Mouse (Mus musculus): Measurements from ENCODE around the gene Mcoln3.

Gene Mcoln3

GRCm38 (mm10) chr3:146134834-146135233 is 17.6 kb downstream of the Mcoln3 start:
- no peak for DNase-seq (ENCODE audit: low read depth, low spot score)

- DNase-seq (ENCODE audit: low read depth, low spot score) = no peak
Observed at GRCm38 (mm10) chr3:146135417-146135816, 18.2 kb downstream of the Mcoln3 start.

DNA sequence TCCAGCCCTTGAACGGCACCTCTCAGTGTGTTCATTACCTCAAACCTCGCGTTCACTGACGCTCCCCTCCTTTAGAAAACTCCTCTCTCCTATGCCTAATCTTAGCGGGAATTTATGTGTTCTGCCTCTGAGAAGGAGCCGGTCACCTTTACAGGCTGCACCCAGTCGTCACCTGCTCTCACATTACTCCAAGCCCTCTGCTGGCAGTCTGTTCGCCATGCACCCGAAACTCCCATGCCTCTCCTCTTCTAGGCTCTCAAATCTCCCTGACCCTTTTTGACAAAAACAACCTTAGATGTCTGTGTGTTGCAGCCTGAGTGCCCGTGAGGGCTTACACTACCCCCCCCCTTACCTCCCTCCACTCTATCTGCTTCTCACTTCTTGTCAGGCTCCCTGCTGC is 19.2 kb downstream of the Mcoln3 start:
- no peak for DNase-seq (ENCODE audit: low read depth, low spot score)

- no peak for DNase-seq (ENCODE audit: low read depth, low spot score)
Observed at GRCm38 (mm10) chr3:146140276-146140675, 23.0 kb downstream of the Mcoln3 start.

DNA sequence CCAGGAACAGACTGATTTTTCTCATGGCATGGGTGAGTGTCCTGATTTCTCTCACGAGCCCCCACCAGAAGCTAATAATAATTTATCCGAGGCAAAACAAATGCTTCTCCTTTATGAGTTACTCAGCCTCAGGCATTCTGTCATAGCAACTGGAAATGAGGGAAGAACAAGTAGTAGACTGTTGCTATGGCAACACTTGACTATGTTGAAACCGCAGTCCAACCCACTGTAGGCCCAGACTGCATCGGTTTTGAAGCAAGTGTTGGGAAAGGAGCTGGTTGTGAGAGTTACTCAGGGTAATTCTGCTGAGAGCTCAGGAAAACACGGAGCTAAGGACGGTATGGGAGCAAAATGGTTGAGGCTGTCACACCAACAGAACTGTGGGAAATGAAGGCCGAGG is 25.3 kb downstream of the Mcoln3 start:
- no peak for DNase-seq (ENCODE audit: low read depth, low spot score)

- no peak for DNase-seq (ENCODE audit: low read depth, low spot score)
Observed at GRCm38 (mm10) chr3:146145501-146145900, 28.3 kb downstream of the Mcoln3 start.

DNA sequence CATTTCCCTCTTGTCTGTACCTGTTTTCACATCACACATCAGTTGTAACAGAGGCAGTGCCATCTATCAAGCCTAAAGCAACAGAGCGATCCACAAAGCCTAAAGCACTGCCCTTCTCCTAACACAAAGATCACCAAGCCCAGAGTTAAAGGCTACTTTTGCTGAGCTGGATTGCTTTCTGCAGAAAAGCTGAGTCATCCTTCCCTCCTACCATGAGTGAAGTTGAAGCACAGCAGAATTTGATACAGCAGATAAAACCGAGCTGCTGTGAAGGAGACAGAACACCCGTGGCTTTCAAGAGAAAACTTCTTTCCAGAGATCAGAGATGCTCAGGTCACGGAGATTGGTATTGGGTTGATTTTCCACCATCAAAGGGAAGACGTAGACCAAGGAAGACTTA is 28.9 kb downstream of the Mcoln3 start:
- DNase-seq (ENCODE audit: low read depth, low spot score) = no peak

DNA sequence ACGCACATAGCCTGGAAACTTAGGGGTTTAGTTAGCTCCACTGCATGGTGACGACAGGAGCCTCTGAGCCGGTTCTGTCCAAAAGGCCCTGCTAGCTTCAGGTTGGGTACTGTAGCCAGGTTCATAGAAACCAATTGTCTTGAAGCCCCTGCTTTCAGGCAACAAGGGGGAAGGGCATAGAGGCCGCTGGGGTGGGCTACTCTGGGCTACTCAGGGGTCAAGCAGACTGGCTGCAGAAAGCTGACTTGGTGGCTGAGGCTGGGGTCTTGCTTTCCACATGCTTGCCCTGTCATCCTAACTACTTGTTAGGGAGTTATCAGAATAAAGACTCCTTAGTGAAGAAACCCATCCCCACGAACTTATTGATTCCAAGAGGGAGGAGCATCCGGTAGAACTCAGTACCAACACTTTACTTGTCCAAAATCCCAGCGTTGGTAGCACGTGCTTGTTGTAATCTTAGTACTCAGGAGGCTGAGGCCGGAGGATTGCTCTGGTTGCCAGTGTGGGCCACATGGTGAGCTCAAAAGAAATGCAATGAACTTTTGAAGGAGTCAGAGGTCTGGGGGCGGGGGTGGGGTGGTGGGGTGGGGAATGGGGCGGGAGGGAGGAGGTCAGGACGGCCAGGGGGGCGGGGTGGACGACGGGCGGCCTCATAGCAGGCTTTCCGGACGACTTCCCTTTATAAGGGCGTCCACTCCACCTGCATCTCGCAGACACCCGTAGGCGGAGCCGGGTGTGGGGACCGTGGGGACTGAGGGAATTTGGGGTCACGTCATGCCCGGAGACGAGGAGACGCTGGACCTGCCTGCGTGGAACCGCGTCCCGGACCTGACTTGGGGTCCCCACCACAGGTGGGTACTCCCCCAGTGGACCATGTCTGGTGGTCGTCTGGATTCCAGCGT is 32.2 kb downstream of the Mcoln3 start, which contains the start of gene Mcoln2:
Mcoln2 (plus strand) TSS at position 678 of the 902 bp plus-strand sequence.
- DNase-seq (ENCODE audit: low read depth, low spot score) = no peak

DNA sequence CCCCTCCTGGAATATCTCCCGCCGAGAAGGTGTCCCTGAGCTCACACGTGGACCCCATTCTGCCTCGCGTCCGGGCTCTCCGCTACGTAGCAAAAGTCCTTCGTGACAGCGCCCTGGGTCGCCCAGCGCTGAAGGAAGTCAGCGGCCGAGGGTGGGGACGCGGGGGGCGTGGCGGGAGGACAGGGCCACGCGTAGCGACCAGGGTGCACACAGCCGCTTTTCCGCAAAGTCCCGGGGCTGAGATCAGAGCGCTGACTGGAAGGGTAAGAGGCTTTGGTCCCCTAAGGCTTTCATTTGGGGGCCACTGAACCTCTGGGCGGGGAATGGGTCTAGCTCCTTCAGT is 32.8 kb downstream of the Mcoln3 start:
- no peak for DNase-seq (ENCODE audit: low read depth, low spot score)

- no peak for DNase-seq (ENCODE audit: low read depth, low spot score)
Observed at GRCm38 (mm10) chr3:146150560-146150959, 33.3 kb downstream of the Mcoln3 start.

DNA sequence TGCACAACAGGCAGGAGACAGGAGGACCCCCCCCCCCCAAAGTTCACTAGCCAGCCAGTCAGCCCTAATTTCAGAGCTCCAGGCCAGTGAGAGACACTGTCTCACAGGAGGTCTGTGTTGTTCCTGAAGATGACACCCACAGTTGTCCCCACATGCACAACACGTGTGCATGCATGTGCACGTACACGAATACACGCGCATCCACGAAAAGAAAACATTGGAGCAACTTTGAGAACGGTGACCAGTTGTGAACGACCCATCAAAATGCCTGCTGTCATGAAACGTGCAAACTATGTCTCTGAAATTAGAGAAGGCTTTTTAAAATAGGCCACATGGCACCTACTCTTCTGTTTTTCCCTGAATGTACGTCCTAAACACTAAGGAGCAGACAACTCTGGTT is 34.1 kb downstream of the Mcoln3 start:
- no peak for DNase-seq (ENCODE audit: low read depth, low spot score)

GRCm38 (mm10) chr3:146151755-146152154 is 34.5 kb downstream of the Mcoln3 start:
- no peak for DNase-seq (ENCODE audit: low read depth, low spot score)

GRCm38 (mm10) chr3:146152348-146152747 is 35.1 kb downstream of the Mcoln3 start:
- no peak for DNase-seq (ENCODE audit: low read depth, low spot score)

DNA sequence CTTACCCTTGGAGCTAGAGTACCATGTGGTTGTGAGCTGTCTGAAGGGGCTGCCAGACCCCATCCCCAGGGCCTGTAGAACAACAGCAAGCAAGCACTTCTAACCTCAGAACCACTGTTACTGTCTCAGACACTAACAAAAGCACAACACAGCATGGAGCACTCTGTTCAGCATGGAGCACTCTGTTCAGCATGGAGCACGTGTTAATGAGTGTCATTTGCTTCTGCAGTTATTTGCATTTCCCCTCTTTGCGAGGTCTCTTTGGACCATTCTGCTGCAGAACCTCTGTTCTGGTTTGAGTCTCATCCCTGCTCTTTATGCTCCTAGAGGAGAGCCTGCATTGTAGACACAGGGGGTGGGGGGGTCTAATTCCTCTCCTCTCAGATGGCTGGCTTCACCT is 35.7 kb downstream of the Mcoln3 start:
- no peak for DNase-seq (ENCODE audit: low read depth, low spot score)

GRCm38 (mm10) chr3:146153862-146154611 is 36.8 kb downstream of the Mcoln3 start:
- no peak for DNase-seq (ENCODE audit: low read depth, low spot score)

DNA sequence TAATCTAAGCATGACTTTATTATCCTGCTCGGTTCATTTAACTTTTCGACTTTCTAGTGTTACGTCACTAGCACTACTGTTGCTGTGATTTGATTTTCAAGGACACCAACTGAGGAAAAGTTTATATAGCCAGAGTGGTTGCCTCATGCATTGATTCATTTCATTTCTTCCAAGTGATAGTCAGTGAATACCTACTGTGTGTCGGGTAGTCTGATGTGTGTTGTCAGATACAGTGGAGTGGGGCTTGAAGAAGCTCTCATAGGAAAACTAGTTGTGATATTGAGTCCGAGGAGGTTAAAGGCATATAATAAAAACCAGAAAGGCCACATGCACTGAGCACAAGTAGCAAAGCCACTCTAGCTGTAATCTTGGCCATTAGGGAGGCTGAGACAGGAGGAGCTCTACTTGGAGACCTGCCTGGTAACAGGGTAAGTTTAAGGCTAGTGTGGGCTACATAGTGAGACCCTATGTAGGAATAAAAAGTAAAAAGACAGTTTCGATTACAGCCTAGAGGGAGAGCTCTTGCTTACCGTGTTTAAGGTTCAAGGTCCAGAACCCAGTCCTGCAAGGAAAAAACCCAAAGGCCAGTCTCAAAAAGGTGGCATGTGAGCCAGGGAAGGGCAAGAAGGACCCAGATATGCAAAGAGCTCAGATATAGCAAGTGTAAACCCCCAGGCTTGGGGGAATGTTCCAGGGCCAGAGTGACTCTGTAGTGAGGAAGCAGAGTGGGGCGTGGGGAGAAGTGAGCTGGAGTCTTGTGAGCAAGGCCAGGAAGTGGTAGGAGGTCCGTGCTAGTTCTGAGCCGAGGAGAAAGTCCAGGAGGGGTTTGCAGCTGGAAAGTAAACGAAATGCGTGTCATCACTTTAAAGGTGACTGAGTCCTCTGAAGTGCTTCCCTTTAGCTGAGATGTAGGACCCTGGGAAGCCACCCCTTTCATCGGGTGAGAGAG is 38.7 kb downstream of the Mcoln3 start:
- DNase-seq (ENCODE audit: low read depth, low spot score) = no peak

DNA sequence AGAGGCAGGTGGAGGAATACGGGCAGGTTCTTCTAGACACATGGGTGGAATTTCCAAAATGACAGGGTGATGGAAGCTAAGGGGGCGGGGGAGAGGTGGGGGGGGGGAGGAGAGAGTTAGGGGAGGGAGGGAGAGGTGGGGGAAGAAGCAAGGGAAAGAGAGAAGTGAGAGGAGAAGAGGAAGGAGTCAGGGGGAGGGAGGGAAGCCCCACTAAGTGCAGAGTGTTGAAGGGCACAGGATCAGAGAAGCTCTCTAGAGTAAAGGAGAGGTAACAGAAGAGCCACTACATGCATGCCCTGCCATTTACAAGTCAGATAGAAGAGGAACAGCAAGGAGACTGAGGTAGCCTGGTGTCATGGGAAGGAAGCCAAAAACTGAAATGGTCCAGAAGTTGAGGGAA is 39.6 kb downstream of the Mcoln3 start:
- DNase-seq (ENCODE audit: low read depth, low spot score) = no peak

- DNase-seq (ENCODE audit: low read depth, low spot score) = no peak
Observed at GRCm38 (mm10) chr3:146158039-146158438, 40.8 kb downstream of the Mcoln3 start.

DNA sequence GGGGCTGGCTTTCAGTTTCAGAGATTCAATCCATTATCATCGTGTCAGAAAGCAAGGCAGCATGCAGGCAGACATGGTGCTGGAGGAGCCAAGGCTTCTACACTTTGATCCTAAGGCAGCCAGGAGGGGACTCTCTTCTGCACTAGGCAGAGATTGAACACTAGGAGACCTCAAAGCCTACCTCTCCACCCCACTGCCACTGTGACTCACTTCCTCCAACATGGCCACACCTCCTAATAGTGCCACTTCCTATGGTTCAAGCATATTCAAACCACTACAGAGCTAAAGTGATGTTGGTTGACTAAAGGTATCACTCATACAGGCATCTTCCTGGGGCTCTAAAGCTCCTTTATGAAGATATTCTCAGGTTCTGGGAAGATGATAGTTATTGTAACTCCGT is 42.1 kb downstream of the Mcoln3 start:
- no peak for DNase-seq (ENCODE audit: low read depth, low spot score)

GRCm38 (mm10) chr3:146162197-146162596 is 44.9 kb downstream of the Mcoln3 start:
- no peak for DNase-seq (ENCODE audit: low read depth, low spot score)

DNA sequence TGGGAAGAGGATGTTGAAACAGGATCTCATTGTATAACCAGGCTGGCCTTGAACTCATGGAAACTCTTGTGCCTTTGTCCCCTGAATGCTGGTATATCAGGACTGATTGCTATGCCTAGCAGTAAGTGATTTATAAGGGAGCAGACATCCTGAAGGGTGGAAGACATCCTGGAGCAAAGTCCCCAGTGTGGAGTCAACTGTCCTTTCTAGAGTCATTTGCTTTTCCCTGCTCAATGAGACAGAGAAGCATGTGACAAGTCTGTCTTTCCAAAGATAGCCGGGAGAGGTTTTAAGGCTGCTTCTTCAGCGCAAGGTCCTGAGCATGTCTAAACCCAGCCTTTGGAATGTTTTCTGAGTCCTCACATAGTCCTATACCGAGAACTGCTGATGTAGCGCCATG is 52.1 kb downstream of the Mcoln3 start:
- DNase-seq (ENCODE audit: low read depth, low spot score) = no peak

GRCm38 (mm10) chr3:146173030-146173429 is 55.8 kb downstream of the Mcoln3 start:
- no peak for DNase-seq (ENCODE audit: low read depth, low spot score)
